Mouse (Mus musculus) MEL (cell line): ENCODE data around the gene Mettl16. TPM values are rescaled to one million over a fixed set of nuclear protein-coding genes. Genes with fewer than 3 reads are reported as not detected.
A peak's percentile ranks its signal among the peaks of the same experiment; 100 is the strongest.

Experiments
- DNase-seq: peaks from one replicate; pipeline ENCODE4 v3.0.0; 2011; ENCODE audit warnings: low read depth, low spot score
- H3K27ac ChIP-seq: 2 replicates; pipeline ENCODE4 v1.5.1; 2012; ENCODE audit warnings: low read depth, mild to moderate bottlenecking, control low read depth, low read length, moderate library complexity; ENCODE audit not compliant: control insufficient read depth
- H3K27me3 ChIP-seq, 2 experiments: fragments of 150-350 bp in 1 of 2; sonication (generic) in 1 of 2; 2 replicates each; pipeline ENCODE4 v1.6.1; 2012; ENCODE audit warnings: low read length in 2 of 2, mild to moderate bottlenecking in 2 of 2, improper control_type of control experiment in 1 of 2, moderate library complexity in 1 of 2; ENCODE audit not compliant: insufficient read depth in 2 of 2, control insufficient read depth in 1 of 2
- H3K36me3 ChIP-seq, 2 experiments: 2 replicates each; pipeline ENCODE4 v1.6.1; 2012 to 2014; ENCODE audit warnings: low read length in 2 of 2, improper control_type of control experiment in 1 of 2, inconsistent platforms in 1 of 2, mild to moderate bottlenecking in 1 of 2; ENCODE audit not compliant: insufficient read depth in 2 of 2, control insufficient read depth in 1 of 2
- H3K4me1 ChIP-seq, 2 experiments: fragments of 150-350 bp in 1 of 2; sonication (generic) in 1 of 2; 2 replicates each; pipeline ENCODE4 v1.6.1; 2012; ENCODE audit warnings: low read length in 2 of 2, improper control_type of control experiment in 1 of 2, mild to moderate bottlenecking in 1 of 2; ENCODE audit not compliant: insufficient read depth in 2 of 2, control insufficient read depth in 1 of 2
- H3K4me3 ChIP-seq, 2 experiments: fragments of 150-350 bp in 1 of 2; sonication (generic) in 1 of 2; 2 replicates each; pipeline ENCODE4 v1.5.1; 2012; ENCODE audit warnings: low read depth in 2 of 2, low read length in 2 of 2, mild to moderate bottlenecking in 2 of 2, moderate library complexity in 2 of 2, control low read depth in 1 of 2, improper control_type of control experiment in 1 of 2; ENCODE audit not compliant: control insufficient read depth in 1 of 2, insufficient read depth in 1 of 2
- H3K79me2 ChIP-seq: 2 replicates; pipeline ENCODE4 v1.6.1; 2012; ENCODE audit warnings: mild to moderate bottlenecking, low read length, moderate library complexity; ENCODE audit not compliant: control insufficient read depth, poor library complexity, insufficient read depth
- H3K9ac ChIP-seq: 2 replicates; pipeline ENCODE4 v1.6.1; 2012; ENCODE audit warnings: low read depth, mild to moderate bottlenecking, control low read depth, low read length, moderate library complexity; ENCODE audit not compliant: control insufficient read depth, poor library complexity, severe bottlenecking
- H3K9me3 ChIP-seq: fragments of 150-350 bp; sonication (generic); replicated peaks from 2 replicates; pipeline ENCODE4 v1.6.1; 2012; ENCODE audit warnings: mild to moderate bottlenecking, low read length, improper control_type of control experiment, moderate library complexity; ENCODE audit not compliant: insufficient read depth
- CHD1 ChIP-seq: IDR thresholded peaks from 2 replicates; pipeline ENCODE4 v1.6.1; 2012; ENCODE audit warnings: low read depth, mild to moderate bottlenecking, inconsistent platforms, low read length, improper control_type of control experiment
- CTCF ChIP-seq, 3 experiments: IDR thresholded peaks in 2 of 3; conservative IDR thresholded peaks in 1 of 3; 2 replicates each; pipeline ENCODE4 v1.5.1; 2011 to 2012; ENCODE audit warnings: low read length in 3 of 3, low read depth in 2 of 3, mild to moderate bottlenecking in 2 of 3, improper control_type of control experiment in 1 of 3, inconsistent platforms in 1 of 3, mixed read lengths in 1 of 3, moderate library complexity in 1 of 3; ENCODE audit not compliant: control insufficient read depth in 1 of 3, insufficient read depth in 1 of 3, poor library complexity in 1 of 3, severe bottlenecking in 1 of 3
- ELF1 ChIP-seq: IDR thresholded peaks from 2 replicates; pipeline ENCODE4 v1.6.1; 2014; ENCODE audit warnings: low read depth, mild to moderate bottlenecking, inconsistent platforms, low read length, improper control_type of control experiment, moderate library complexity
- EP300 ChIP-seq, 2 experiments: IDR thresholded peaks; 2 replicates each; pipeline ENCODE4 v1.6.1; 2011; ENCODE audit warnings: improper control_type of control experiment in 2 of 2, low read length in 2 of 2, low read depth in 1 of 2, mild to moderate bottlenecking in 1 of 2
- ETS1 ChIP-seq: IDR thresholded peaks from 2 replicates; pipeline ENCODE4 v1.6.1; 2012; ENCODE audit warnings: low read depth, mild to moderate bottlenecking, inconsistent platforms, low read length, improper control_type of control experiment, moderate library complexity
- GABPA ChIP-seq: IDR thresholded peaks from 2 replicates; pipeline ENCODE4 v1.6.1; 2012; ENCODE audit warnings: low read depth, mild to moderate bottlenecking, inconsistent platforms, low read length, improper control_type of control experiment, moderate library complexity
- GATA1 ChIP-seq: IDR thresholded peaks from 2 replicates; pipeline ENCODE4 v1.6.1; 2011; ENCODE audit warnings: low read depth, low read length, improper control_type of control experiment
- HCFC1 ChIP-seq: IDR thresholded peaks from 2 replicates; pipeline ENCODE4 v1.6.1; 2012; ENCODE audit warnings: low read depth, mild to moderate bottlenecking, inconsistent platforms, low read length, improper control_type of control experiment, moderate library complexity
- JUND ChIP-seq: IDR thresholded peaks from 2 replicates; pipeline ENCODE4 v1.6.1; 2011; ENCODE audit warnings: low read depth, mild to moderate bottlenecking, improper control_type of control experiment, low read length
- KAT2A ChIP-seq: conservative IDR thresholded peaks from 2 replicates; pipeline ENCODE4 v1.6.1; 2012; ENCODE audit warnings: low read depth, low read length, improper control_type of control experiment, inconsistent platforms
- MAZ ChIP-seq: IDR thresholded peaks from 2 replicates; pipeline ENCODE4 v1.6.1; 2012; ENCODE audit warnings: low read depth, mild to moderate bottlenecking, inconsistent platforms, low read length, improper control_type of control experiment
- MEF2A ChIP-seq: IDR thresholded peaks from 2 replicates; pipeline ENCODE4 v1.6.1; 2014; ENCODE audit warnings: low read depth, mild to moderate bottlenecking, inconsistent platforms, low read length, improper control_type of control experiment; ENCODE audit not compliant: poor library complexity, insufficient replicate concordance, severe bottlenecking; ENCODE audit errors: extremely low read depth
- MYB ChIP-seq: IDR thresholded peaks from 2 replicates; pipeline ENCODE4 v1.6.1; 2011; ENCODE audit warnings: mild to moderate bottlenecking, low read depth, low read length, improper control_type of control experiment
- MYC ChIP-seq: IDR thresholded peaks from 2 replicates; pipeline ENCODE4 v1.6.1; 2011; ENCODE audit warnings: low read depth, mild to moderate bottlenecking, low read length, improper control_type of control experiment, moderate library complexity
- POLR2A ChIP-seq, 2 experiments: IDR thresholded peaks; 2 replicates each; pipeline ENCODE4 v1.6.1; 2011 to 2012; ENCODE audit warnings: low read length in 2 of 2, mild to moderate bottlenecking in 2 of 2, control low read depth in 1 of 2, improper control_type of control experiment in 1 of 2, low read depth in 1 of 2, moderate library complexity in 1 of 2; ENCODE audit not compliant: control insufficient read depth in 1 of 2, insufficient read depth in 1 of 2, poor library complexity in 1 of 2
- POLR2AphosphoS2 ChIP-seq: IDR thresholded peaks from 2 replicates; pipeline ENCODE4 v1.6.1; 2011; ENCODE audit warnings: low read length, improper control_type of control experiment
- RCOR1 ChIP-seq: IDR thresholded peaks from 2 replicates; pipeline ENCODE4 v1.6.1; 2012; ENCODE audit warnings: low read depth, mild to moderate bottlenecking, inconsistent platforms, low read length, improper control_type of control experiment
- SMC3 ChIP-seq: IDR thresholded peaks from 2 replicates; pipeline ENCODE4 v1.6.1; 2011; ENCODE audit warnings: low read depth, low read length, improper control_type of control experiment
- TAL1 ChIP-seq: IDR thresholded peaks from 2 replicates; pipeline ENCODE4 v1.6.1; 2012; ENCODE audit warnings: mild to moderate bottlenecking, inconsistent platforms, low read length, moderate library complexity, mixed read lengths
- TBP ChIP-seq: IDR thresholded peaks from 2 replicates; pipeline ENCODE4 v1.8.0; 2011; ENCODE audit warnings: low read depth, low read length, improper control_type of control experiment
- TCF12 ChIP-seq: IDR thresholded peaks from 2 replicates; pipeline ENCODE4 v1.6.1; 2014; ENCODE audit warnings: low read depth, mild to moderate bottlenecking, inconsistent platforms, low read length, improper control_type of control experiment, moderate library complexity
- UBTF ChIP-seq: IDR thresholded peaks from 2 replicates; pipeline ENCODE4 v1.6.1; 2012; ENCODE audit warnings: low read depth, mild to moderate bottlenecking, inconsistent platforms, low read length, improper control_type of control experiment, moderate library complexity, borderline replicate concordance; ENCODE audit not compliant: insufficient read depth
- USF1 ChIP-seq: IDR thresholded peaks from 2 replicates; pipeline ENCODE4 v1.6.1; 2014; ENCODE audit warnings: low read depth, mild to moderate bottlenecking, inconsistent platforms, low read length, improper control_type of control experiment, moderate library complexity
- ZMIZ1 ChIP-seq: IDR thresholded peaks from 2 replicates; pipeline ENCODE4 v1.6.1; 2012; ENCODE audit warnings: low read depth, mild to moderate bottlenecking, inconsistent platforms, low read length, improper control_type of control experiment, moderate library complexity
- ZNF384 ChIP-seq: IDR thresholded peaks from 2 replicates; pipeline ENCODE4 v1.6.1; 2012; ENCODE audit warnings: low read depth, mild to moderate bottlenecking, inconsistent platforms, low read length, improper control_type of control experiment
- polyA plus RNA-seq, 2 experiments: library from polyadenylated mRNA; stranded (reverse) in 1 of 2; unstranded in 1 of 2; fragments of >175 nt in 1 of 2; fragments of >200 nt in 1 of 2; gene quantifications; 2 replicates each; pipeline versions ENCODE4 v1.2.1 to v1.2.4; 2012; ENCODE audit warnings: low replicate concordance in 2 of 2, low read depth in 1 of 2; ENCODE audit not compliant: insufficient read length in 2 of 2, insufficient read depth in 1 of 2, missing spikeins in 1 of 2
- total RNA-seq: library from RNA; depleted of rRNA; stranded (reverse); fragments of 300-350 nt; gene quantifications from 2 replicates; pipeline ENCODE4 v1.2.3, GENCODE M21; 2012

The Mettl16 gene
- total and polyA plus RNA-seq, 3 experiments = 76.3 to 116 TPM; not detected in 1

DNA sequence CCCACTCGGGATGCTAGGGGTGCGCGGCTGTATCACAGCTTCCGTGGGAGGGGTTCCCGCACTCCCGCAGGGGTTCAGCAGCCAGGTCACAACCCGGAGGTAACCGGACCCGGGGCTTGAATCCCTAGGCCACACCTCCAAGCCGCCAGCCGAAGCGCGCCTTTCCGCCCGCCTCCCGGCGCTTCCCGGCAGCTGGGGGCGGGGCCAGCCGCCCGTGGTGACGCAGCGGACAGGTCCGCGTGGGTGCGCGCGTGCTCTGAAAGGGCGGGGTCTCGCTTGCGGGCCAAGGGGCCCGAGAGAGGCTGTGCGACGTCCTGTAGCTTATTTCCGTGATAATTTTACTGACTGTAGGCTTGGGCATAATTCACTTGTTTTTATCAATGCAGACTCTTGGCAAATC lies 67.8 kb downstream of the Mettl16 start (continued):
- TF ChIP-seq ZMIZ1 = peak; percentile 92
- no peak for TF ChIP-seq RCOR1
- no peak for TF ChIP-seq TCF12
- TF ChIP-seq HCFC1 = peak; percentile 70
- TF ChIP-seq MYC = peak; percentile 84
- no peak for TF ChIP-seq MYB
- no peak for TF ChIP-seq TAL1
- no peak for TF ChIP-seq JUND
- TF ChIP-seq CHD1 = no peak
- TF ChIP-seq GATA1 = 0 out of 2 replicates have a peak, but pooled peaks have one; percentile 12
- TF ChIP-seq ZNF384 = no peak
- TF ChIP-seq CTCF (IDR thresholded peaks at IDR 0.05 in 2 of 3, conservative IDR thresholded peaks at IDR 0.05 in 1 of 3; ENCODE audit: control insufficient read depth in 1 of 3, insufficient read depth in 1 of 3, low read depth in 2 of 3, low read length in 3 of 3, poor library complexity in 1 of 3, severe bottlenecking in 1 of 3) = no peak
- no peak for TF ChIP-seq UBTF
- TF ChIP-seq EP300 (IDR thresholded peaks at IDR 0.05; ENCODE audit: low read depth in 1 of 2, low read length in 2 of 2) = peak in 1 of 2 experiments; percentile 51; a peak in 1 of 4 replicates
- TF ChIP-seq MAZ = peak; percentile 79
- peak; percentile 23 for TF ChIP-seq POLR2AphosphoS2
- TF ChIP-seq ETS1 = peak; percentile 68
- TF ChIP-seq KAT2A = no peak; the same call in 1 of the 2 replicates
- TF ChIP-seq USF1 = peak; percentile 70

GRCm38 (mm10) chr11:74838971-74839370 lies 68.3 kb downstream of the Mettl16 start:
- H3K36me3 ChIP-seq = peaks cover 0 to 12% of the 10 kb centered on the region in 2 experiments; a peak in 2 of 4 replicates
- H3K4me3 ChIP-seq = peak overlapping the region; percentile 47 to 74
- no peaks in the 10 kb centered on the region for H3K9me3 ChIP-seq
- H3K79me2 ChIP-seq = peaks cover 36% of the 10 kb centered on the region
- H3K4me1 ChIP-seq = peaks cover 6 to 18% of the 10 kb centered on the region in 2 experiments; a peak in 3 of 4 replicates
- TF ChIP-seq USF1 (0 out of 2 replicates have a peak, but pooled peaks have one; percentile 34), TBP (peak; percentile 65), ETS1 (peak; percentile 21; the same call in 1 of the 2 replicates), HCFC1 (peak; percentile 20; the same call in 1 of the 2 replicates), MEF2A (peak; percentile 35; the same call in 1 of the 2 replicates), GABPA (no peak), SMC3 (no peak), POLR2AphosphoS2 (peak; percentile 17; the same call in 1 of the 2 replicates), CHD1 (no peak), ELF1 (peak; percentile 85), TCF12 (peak; percentile 48; the same call in 1 of the 2 replicates), POLR2A (IDR thresholded peaks at IDR 0.05; ENCODE audit: control insufficient read depth in 1 of 2, insufficient read depth in 1 of 2, low read depth in 1 of 2, low read length in 2 of 2, poor library complexity in 1 of 2) (peak in 1 of 2 experiments; percentile 27; a peak in 2 of 4 replicates)
- TF ChIP-seq, all 39 proteins: peak for 9
- Histone ChIP-seq H3K9ac (peak overlapping the region; percentile 93), H3K27ac (peak overlapping the region; percentile 99), H3K27me3 (no peaks in the 10 kb centered on the region)
- DNase-seq = peak; percentile 96
